Mouse (Mus musculus): ENCODE results near the gene Col19a1. TPM values are rescaled to one million over a fixed set of nuclear protein-coding genes. Genes with fewer than 3 reads are reported as not detected.

Gene Col19a1
- polyA plus RNA-seq, 1 experiment from 2014 or later: not detected

DNA sequence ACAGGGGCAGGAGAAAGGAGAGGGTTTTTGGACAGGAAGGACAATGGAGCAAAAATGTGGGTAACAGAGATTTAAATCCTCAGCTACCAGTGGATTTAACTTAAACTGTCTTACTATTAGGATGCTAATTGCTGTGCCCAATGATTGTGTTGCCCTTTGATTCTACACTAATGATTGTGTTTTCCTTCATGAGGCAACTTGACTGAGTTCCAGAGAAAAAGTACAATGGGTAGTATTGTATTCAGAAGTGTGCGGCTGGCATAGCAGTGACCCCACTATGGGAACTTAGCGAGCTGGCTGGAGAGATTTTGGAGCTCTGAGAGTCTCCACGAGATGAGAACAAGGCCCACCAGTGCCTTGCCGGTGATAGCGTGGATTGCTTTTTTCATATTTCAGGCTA is 159.0 kb downstream of the Col19a1 start:
- H3K27ac ChIP-seq (ENCODE audit: low read depth, low read length): no peak overlapping the region
- H3K4me3 ChIP-seq (ENCODE audit: low read length): no peak overlapping the region
- H3K36me3 ChIP-seq (ENCODE audit: control insufficient read depth, insufficient read depth, low read length): no peaks in the 10 kb centered on the region
- no peaks in the 10 kb centered on the region for H3K9me3 ChIP-seq (ENCODE audit: control insufficient read depth, low read length)
- H3K4me2 ChIP-seq (replicated peaks; ENCODE audit: low read depth, low read length): no peak overlapping the region
- no peak for ATAC-seq (ENCODE audit: low FRiP score, low TSS enrichment)
- H3K9ac ChIP-seq (ENCODE audit: low read depth, low read length): no peak overlapping the region
- 96% methylated on average over 5 of the region's 5 CpGs for WGBS
- H3K27me3 ChIP-seq (ENCODE audit: control insufficient read depth, insufficient read depth, low read length): no peaks in the 10 kb centered on the region
- H3K4me1 ChIP-seq (ENCODE audit: control insufficient read depth, insufficient read depth, low read length): no peaks in the 10 kb centered on the region

- H3K4me2 ChIP-seq (replicated peaks; ENCODE audit: low read depth, low read length): no peak overlapping the region
- WGBS: 34% methylated on average over 8 of the region's 8 CpGs
- H3K4me3 ChIP-seq (ENCODE audit: low read length): no peak overlapping the region
- H3K9ac ChIP-seq (ENCODE audit: low read depth, low read length): no peak overlapping the region
- no peaks in the 10 kb centered on the region for H3K4me1 ChIP-seq (ENCODE audit: control insufficient read depth, insufficient read depth, low read length)
- ATAC-seq (ENCODE audit: low FRiP score, low TSS enrichment): no peak
- H3K36me3 ChIP-seq (ENCODE audit: control insufficient read depth, insufficient read depth, low read length): no peaks in the 10 kb centered on the region
- no peaks in the 10 kb centered on the region for H3K27me3 ChIP-seq (ENCODE audit: control insufficient read depth, insufficient read depth, low read length)
- H3K9me3 ChIP-seq (ENCODE audit: control insufficient read depth, low read length): no peaks in the 10 kb centered on the region
- H3K27ac ChIP-seq (ENCODE audit: low read depth, low read length): no peak overlapping the region
Measured at GRCm38 (mm10) chr1:24378125-24378821, 209.0 kb downstream of the Col19a1 start.

DNA sequence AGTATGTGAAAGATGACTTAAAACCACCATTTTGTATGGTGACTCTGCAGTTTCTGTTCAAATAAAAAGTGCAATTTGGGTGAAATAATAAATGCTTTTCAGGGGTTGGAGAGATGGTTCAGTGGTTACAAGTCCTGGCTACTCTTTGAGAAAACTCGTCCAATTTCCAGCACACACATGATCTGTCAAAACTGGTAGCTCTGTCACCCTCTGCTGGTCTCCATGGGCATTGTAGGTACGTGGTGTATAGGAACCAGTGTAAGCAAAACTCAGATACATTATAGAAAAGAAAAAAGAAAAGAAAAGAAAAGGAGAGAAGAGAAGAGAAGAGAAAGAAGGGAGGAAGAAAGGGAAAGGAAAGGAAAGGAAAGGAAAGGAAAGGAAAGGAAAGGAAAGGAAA is 212.4 kb downstream of the Col19a1 start:
- Histone ChIP-seq H3K4me3 (ENCODE audit: low read length) (no peak overlapping the region), H3K4me2 (replicated peaks; ENCODE audit: low read depth, low read length) (no peak overlapping the region), H3K9ac (ENCODE audit: low read depth, low read length) (no peak overlapping the region), H3K27ac (ENCODE audit: low read depth, low read length) (no peak overlapping the region), H3K4me1 (ENCODE audit: control insufficient read depth, insufficient read depth, low read length) (no peaks in the 10 kb centered on the region), H3K9me3 (ENCODE audit: control insufficient read depth, low read length) (no peaks in the 10 kb centered on the region), H3K27me3 (ENCODE audit: control insufficient read depth, insufficient read depth, low read length) (no peaks in the 10 kb centered on the region), H3K36me3 (ENCODE audit: control insufficient read depth, insufficient read depth, low read length) (no peaks in the 10 kb centered on the region)
- WGBS: 26% methylated on average over 2 of the region's 2 CpGs
- ATAC-seq (ENCODE audit: low FRiP score, low TSS enrichment): 0 out of 2 replicates have a peak, but pooled peaks have one; percentile 73

DNA sequence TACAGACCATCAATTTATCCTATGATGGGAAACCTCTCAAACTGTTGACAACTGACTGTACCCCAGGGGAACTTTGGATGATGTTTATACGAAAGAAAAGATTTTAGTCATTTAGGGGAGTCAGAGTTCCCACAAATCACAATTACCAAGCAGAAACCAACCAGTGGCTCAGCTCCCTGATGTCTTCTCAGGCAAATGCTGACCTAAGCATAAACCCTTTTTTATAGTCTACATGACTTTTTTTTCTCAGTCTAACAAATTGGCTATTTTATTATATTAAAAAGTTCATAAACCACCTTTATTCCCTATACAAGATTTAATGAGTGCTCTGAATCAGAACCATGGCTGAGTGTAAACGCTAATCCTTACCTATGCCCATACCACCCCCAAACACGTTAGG is 213.6 kb downstream of the Col19a1 start:
- Histone ChIP-seq H3K4me1 (ENCODE audit: control insufficient read depth, insufficient read depth, low read length) (no peaks in the 10 kb centered on the region), H3K4me2 (replicated peaks; ENCODE audit: low read depth, low read length) (no peak overlapping the region), H3K9me3 (ENCODE audit: control insufficient read depth, low read length) (no peaks in the 10 kb centered on the region), H3K9ac (ENCODE audit: low read depth, low read length) (no peak overlapping the region), H3K36me3 (ENCODE audit: control insufficient read depth, insufficient read depth, low read length) (no peaks in the 10 kb centered on the region), H3K4me3 (ENCODE audit: low read length) (no peak overlapping the region), H3K27ac (ENCODE audit: low read depth, low read length) (no peak overlapping the region), H3K27me3 (ENCODE audit: control insufficient read depth, insufficient read depth, low read length) (no peaks in the 10 kb centered on the region)
- 75% methylated on average over 3 of the region's 3 CpGs for WGBS
- ATAC-seq (ENCODE audit: low FRiP score, low TSS enrichment): no peak

DNA sequence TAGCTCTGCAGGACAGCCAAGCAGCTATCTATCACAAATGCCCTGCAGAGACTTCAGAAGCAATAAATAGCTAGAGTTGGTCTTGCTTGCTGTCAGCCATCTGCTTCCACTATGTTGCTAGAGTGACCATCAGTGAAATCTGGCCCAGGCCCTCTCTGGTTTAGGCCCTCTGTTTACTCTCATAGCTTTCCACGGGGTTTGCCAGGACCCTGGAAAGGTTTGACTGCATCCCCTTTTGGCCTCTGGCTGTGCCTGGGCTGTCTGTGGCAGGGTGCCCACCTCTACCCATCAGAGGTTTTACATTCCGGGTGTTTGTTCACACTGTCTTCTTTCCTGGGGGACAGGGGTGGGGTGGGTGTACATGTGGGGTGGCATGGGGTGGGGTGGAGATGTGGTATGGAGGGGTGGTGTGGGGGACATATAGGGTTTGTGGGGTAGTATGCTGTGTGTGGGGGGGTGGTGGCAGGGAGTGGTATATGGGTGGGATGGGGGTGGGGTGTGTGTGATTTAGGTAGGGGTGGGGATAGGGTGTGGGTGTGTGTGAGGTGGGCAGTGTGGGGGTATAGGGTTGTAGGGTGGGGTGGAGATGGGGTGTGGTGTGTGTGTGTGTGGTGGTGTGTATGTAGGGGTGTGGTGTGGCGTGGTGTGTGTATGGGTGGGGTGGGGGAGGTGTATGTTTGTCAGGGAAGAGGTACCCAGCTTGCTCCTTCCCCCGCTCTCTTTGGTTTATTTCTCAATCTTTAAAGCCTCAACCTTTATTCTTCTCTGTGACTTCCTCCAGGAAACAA is 214.6 kb downstream of the Col19a1 start:
- Histone ChIP-seq H3K36me3 (ENCODE audit: control insufficient read depth, insufficient read depth, low read length) (no peaks in the 10 kb centered on the region), H3K9ac (ENCODE audit: low read depth, low read length) (no peak overlapping the region), H3K9me3 (ENCODE audit: control insufficient read depth, low read length) (no peaks in the 10 kb centered on the region), H3K4me1 (ENCODE audit: control insufficient read depth, insufficient read depth, low read length) (no peaks in the 10 kb centered on the region), H3K4me2 (replicated peaks; ENCODE audit: low read depth, low read length) (no peak overlapping the region), H3K4me3 (ENCODE audit: low read length) (no peak overlapping the region), H3K27ac (ENCODE audit: low read depth, low read length) (no peak overlapping the region), H3K27me3 (ENCODE audit: control insufficient read depth, insufficient read depth, low read length) (no peaks in the 10 kb centered on the region)
- WGBS: 75% methylated on average over 4 of the region's 4 CpGs
- ATAC-seq (ENCODE audit: low FRiP score, low TSS enrichment): no peak

DNA sequence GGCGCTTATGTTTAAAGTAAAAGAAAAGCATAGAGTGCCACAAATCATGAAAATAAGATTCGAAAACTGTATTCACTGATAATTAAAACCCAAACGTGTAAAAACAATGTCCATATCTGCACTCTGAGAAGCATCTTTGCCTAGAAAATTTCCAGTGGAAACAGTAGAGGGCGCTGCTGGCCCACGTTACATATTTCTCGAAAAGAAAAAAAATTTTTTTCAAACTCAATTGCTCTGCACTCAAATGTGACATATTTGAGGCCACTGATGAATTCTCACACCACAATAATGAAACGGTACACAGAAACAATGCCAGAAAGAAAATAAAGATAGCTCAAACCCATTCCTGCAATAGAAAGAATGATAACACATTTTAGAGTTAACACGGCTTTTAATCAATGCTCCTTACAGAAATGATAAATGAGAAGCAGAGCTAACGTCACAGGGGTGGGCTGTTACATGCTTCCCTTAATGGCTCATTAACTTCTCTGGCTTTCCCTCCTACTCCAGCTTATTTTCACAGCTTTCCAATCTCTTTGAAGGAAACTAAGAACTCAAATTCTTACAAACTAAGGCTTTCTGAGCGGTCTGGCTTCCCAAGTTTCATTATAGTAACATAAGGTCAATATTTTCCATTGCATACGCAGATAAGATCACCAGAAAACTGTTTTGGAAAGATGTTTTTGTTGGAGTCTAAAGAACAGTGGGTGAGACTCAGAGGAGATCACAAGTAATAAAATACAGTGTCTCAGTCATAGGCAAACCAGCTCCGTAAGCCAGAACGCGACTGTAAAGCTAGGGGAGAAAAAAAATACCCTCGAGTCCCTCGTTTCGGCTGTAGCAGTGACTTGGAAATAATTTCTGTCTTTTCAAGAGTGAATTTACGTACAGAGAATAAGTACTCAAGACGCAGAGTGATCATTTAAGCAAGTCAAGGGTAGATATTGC is 219.4 kb downstream of the Col19a1 start:
- H3K27me3 ChIP-seq (ENCODE audit: control insufficient read depth, insufficient read depth, low read length): no peaks in the 10 kb centered on the region
- no peaks in the 10 kb centered on the region for H3K9me3 ChIP-seq (ENCODE audit: control insufficient read depth, low read length)
- peak; percentile 91 for ATAC-seq (ENCODE audit: low FRiP score, low TSS enrichment)
- H3K4me2 ChIP-seq (replicated peaks; ENCODE audit: low read depth, low read length): peak overlapping the region; percentile 39
- 22% methylated on average over 19 of the region's 19 CpGs for WGBS
- H3K27ac ChIP-seq (ENCODE audit: low read depth, low read length): no peak overlapping the region
- H3K36me3 ChIP-seq (ENCODE audit: control insufficient read depth, insufficient read depth, low read length): no peaks in the 10 kb centered on the region
- no peak overlapping the region for H3K4me3 ChIP-seq (ENCODE audit: low read length)
- no peaks in the 10 kb centered on the region for H3K4me1 ChIP-seq (ENCODE audit: control insufficient read depth, insufficient read depth, low read length)
- H3K9ac ChIP-seq (ENCODE audit: low read depth, low read length): no peak overlapping the region

GRCm38 (mm10) chr1:24364775-24365174 is 222.5 kb downstream of the Col19a1 start:
- H3K9me3 ChIP-seq (ENCODE audit: control insufficient read depth, low read length): no peaks in the 10 kb centered on the region
- WGBS: 66% methylated on average over 7 of the region's 7 CpGs

GRCm38 (mm10) chr1:24361990-24362635 is 225.2 kb downstream of the Col19a1 start:
- Histone ChIP-seq H3K9me3 (ENCODE audit: control insufficient read depth, low read length) (no peaks in the 10 kb centered on the region), H3K27me3 (ENCODE audit: control insufficient read depth, insufficient read depth, low read length) (no peaks in the 10 kb centered on the region), H3K4me1 (ENCODE audit: control insufficient read depth, insufficient read depth, low read length) (no peaks in the 10 kb centered on the region), H3K36me3 (ENCODE audit: control insufficient read depth, insufficient read depth, low read length) (no peaks in the 10 kb centered on the region), H3K4me3 (ENCODE audit: low read length) (no peak overlapping the region), H3K4me2 (replicated peaks; ENCODE audit: low read depth, low read length) (no peak overlapping the region), H3K27ac (ENCODE audit: low read depth, low read length) (no peak overlapping the region), H3K9ac (ENCODE audit: low read depth, low read length) (no peak overlapping the region)
- no peak for ATAC-seq (ENCODE audit: low FRiP score, low TSS enrichment)
- 71% methylated on average over 13 of the region's 13 CpGs for WGBS

More at GRCm38 (mm10) chr1:24364775-24365174, 222.5 kb downstream of the Col19a1 start:
- no peak overlapping the region for H3K9ac ChIP-seq (ENCODE audit: low read depth, low read length)
- H3K36me3 ChIP-seq (ENCODE audit: control insufficient read depth, insufficient read depth, low read length): no peaks in the 10 kb centered on the region
- ATAC-seq (ENCODE audit: low FRiP score, low TSS enrichment): no peak
- no peak overlapping the region for H3K4me2 ChIP-seq (replicated peaks; ENCODE audit: low read depth, low read length)
- H3K4me3 ChIP-seq (ENCODE audit: low read length): no peak overlapping the region
- H3K4me1 ChIP-seq (ENCODE audit: control insufficient read depth, insufficient read depth, low read length): no peaks in the 10 kb centered on the region
- no peak overlapping the region for H3K27ac ChIP-seq (ENCODE audit: low read depth, low read length)
- H3K27me3 ChIP-seq (ENCODE audit: control insufficient read depth, insufficient read depth, low read length): no peaks in the 10 kb centered on the region

Measured in kidney, embryonic 14.5 days (tissue).